Mouse (Mus musculus) embryonic facial prominence, embryonic 14.5 days (tissue): ENCODE measurements around the gene Eif2s1. TPM values are rescaled to one million over a fixed set of nuclear protein-coding genes. Genes with fewer than 3 reads are reported as not detected.

Source experiments
- ATAC-seq: fragments of 200-750 bp; cut with Nextera tagmentation; 2 replicates; pipeline ENCODE4 v1.8.0; 2017; ENCODE audit warnings: low read depth, moderate number of reproducible peaks, moderate TSS enrichment
- DNase-seq: peaks from one replicate; pipeline ENCODE4 v3.0.0-alpha.2; 2015; ENCODE audit warnings: low spot score
- H3K27ac ChIP-seq: fragments of 300-500 bp; sonication (generic); replicated peaks from 2 replicates; pipeline ENCODE4 v1.5.1; 2014; ENCODE audit warnings: low read depth, mild to moderate bottlenecking, low read length, moderate library complexity
- H3K27me3 ChIP-seq: fragments of 300-500 bp; sonication (generic); replicated peaks from 2 replicates; pipeline ENCODE4 v1.6.1; 2014; ENCODE audit warnings: low read length; ENCODE audit not compliant: control insufficient read depth, insufficient read depth
- H3K36me3 ChIP-seq: fragments of 300-500 bp; sonication (generic); 2 replicates; pipeline ENCODE4 v1.6.1; 2014; ENCODE audit warnings: low read length, mixed read lengths; ENCODE audit not compliant: control insufficient read depth, insufficient read depth
- H3K4me1 ChIP-seq: fragments of 300-500 bp; sonication (generic); 2 replicates; pipeline ENCODE4 v1.6.1; 2014; ENCODE audit warnings: antibody characterized with exemption, low read length; ENCODE audit not compliant: control insufficient read depth, insufficient read depth
- H3K4me2 ChIP-seq: fragments of 300-500 bp; sonication (generic); 2 replicates; pipeline ENCODE4 v1.6.1; 2014; ENCODE audit warnings: low read depth, mild to moderate bottlenecking, low read length, moderate library complexity, mixed read lengths
- H3K4me3 ChIP-seq: fragments of 300-500 bp; sonication (generic); 2 replicates; pipeline ENCODE4 v1.5.1; 2014; ENCODE audit warnings: low read depth, mild to moderate bottlenecking, low read length
- H3K9ac ChIP-seq: fragments of 300-500 bp; sonication (generic); 2 replicates; pipeline ENCODE4 v1.6.1; 2014; ENCODE audit warnings: low read depth, mild to moderate bottlenecking, low read length, moderate library complexity, mixed read lengths
- H3K9me3 ChIP-seq: fragments of 300-500 bp; sonication (generic); 2 replicates; pipeline ENCODE4 v1.6.1; 2016; ENCODE audit warnings: low read length; ENCODE audit not compliant: control insufficient read depth
- WGBS: fragments of 180-500 bp; shearing (Covaris S2); extraction: QIAGEN DNeasy Blood & Tissue Kit; methylation state at CpG from one replicate; pipeline ENCODE4 v1.1.7; 2014; 5-methylcytosine and 5-hydroxymethylcytosine counted together
- polyA plus RNA-seq: library from polyadenylated mRNA; unstranded; fragments of >200 nt; fragmentation: Nextera tagmentation; extraction: Ambion mirVana; gene quantifications from 2 replicates; pipeline ENCODE4 v1.2.1, GENCODE M21; 2014

Gene Eif2s1
- polyA plus RNA-seq, 1 experiment from 2014 or later = 184 TPM

- DNase-seq (no peak), ATAC-seq (no peak)
- no peak overlapping the region for H3K27ac ChIP-seq
- H3K4me3 ChIP-seq = no peak overlapping the region
- no peaks in the 10 kb centered on the region for H3K27me3 ChIP-seq
- H3K4me1 ChIP-seq = peaks cover 11% of the 10 kb centered on the region
- H3K9me3 ChIP-seq = no peaks in the 10 kb centered on the region
- peaks cover 34% of the 10 kb centered on the region for H3K36me3 ChIP-seq
- H3K9ac ChIP-seq = no peak overlapping the region
- 95% methylated on average over 1 of the region's 1 CpGs for WGBS
- H3K4me2 ChIP-seq = no peak overlapping the region
Observed at GRCm38 (mm10) chr12:78865434-78865833, 3.8 kb downstream of the Eif2s1 start.

- H3K9me3 ChIP-seq = no peaks in the 10 kb centered on the region
- H3K4me2 ChIP-seq = no peak overlapping the region
- H3K4me1 ChIP-seq = peaks cover 3% of the 10 kb centered on the region; the same call in 1 of the 2 replicates
- H3K27me3 ChIP-seq = no peaks in the 10 kb centered on the region
- H3K9ac ChIP-seq = no peak overlapping the region
- no peak for ATAC-seq
- 90% methylated on average over 1 of the region's 1 CpGs for WGBS
- no peak overlapping the region for H3K4me3 ChIP-seq
- DNase-seq = no peak
- H3K36me3 ChIP-seq = peaks cover 50% of the 10 kb centered on the region
- H3K27ac ChIP-seq = no peak overlapping the region
Observed at GRCm38 (mm10) chr12:78868115-78868514, 6.5 kb downstream of the Eif2s1 start.

GRCm38 (mm10) chr12:78874581-78874980 is 13.0 kb downstream of the Eif2s1 start:
- Histone ChIP-seq H3K4me2 (no peak overlapping the region), H3K36me3 (peaks cover 79% of the 10 kb centered on the region), H3K4me3 (no peak overlapping the region), H3K9ac (no peak overlapping the region), H3K9me3 (no peaks in the 10 kb centered on the region), H3K27me3 (no peaks in the 10 kb centered on the region), H3K4me1 (no peaks in the 10 kb centered on the region), H3K27ac (no peak overlapping the region)
- whole genome bisulfite sequencing = 97% methylated on average over 3 of the region's 3 CpGs
- ATAC-seq (no peak), DNase-seq (no peak)

GRCm38 (mm10) chr12:78890062-78890461 is 28.4 kb downstream of the Eif2s1 start:
- no peaks in the 10 kb centered on the region for H3K4me1 ChIP-seq
- H3K4me3 ChIP-seq = no peak overlapping the region
- H3K27ac ChIP-seq = no peak overlapping the region
- ATAC-seq (no peak), DNase-seq (no peak)
- no peak overlapping the region for H3K9ac ChIP-seq
- H3K36me3 ChIP-seq = peaks cover 28% of the 10 kb centered on the region
- 52% methylated on average over 1 of the region's 1 CpGs for WGBS
- 0 out of 2 replicates have a peak, but pooled peaks cover 5% of the 10 kb centered on the region for H3K9me3 ChIP-seq
- no peaks in the 10 kb centered on the region for H3K27me3 ChIP-seq
- H3K4me2 ChIP-seq = no peak overlapping the region

- H3K9ac ChIP-seq = no peak overlapping the region
- H3K4me2 ChIP-seq = no peak overlapping the region
- H3K36me3 ChIP-seq = peaks cover 18% of the 10 kb centered on the region
- no peaks in the 10 kb centered on the region for H3K4me1 ChIP-seq
- no peak for DNase-seq
- no peaks in the 10 kb centered on the region for H3K27me3 ChIP-seq
- WGBS = 85% methylated on average over 2 of the region's 2 CpGs
- H3K4me3 ChIP-seq = no peak overlapping the region
- H3K9me3 ChIP-seq = 0 out of 2 replicates have a peak, but pooled peaks cover 5% of the 10 kb centered on the region
- ATAC-seq = no peak
- H3K27ac ChIP-seq = no peak overlapping the region
Observed at GRCm38 (mm10) chr12:78891149-78891548, 29.5 kb downstream of the Eif2s1 start.

GRCm38 (mm10) chr12:78897861-78898260 is 36.2 kb downstream of the Eif2s1 start:
- H3K4me2 ChIP-seq = no peak overlapping the region
- no peak for ATAC-seq
- H3K27me3 ChIP-seq = no peaks in the 10 kb centered on the region
- no peaks in the 10 kb centered on the region for H3K9me3 ChIP-seq
- whole genome bisulfite sequencing = 93% methylated on average over 1 of the region's 1 CpGs
- DNase-seq = no peak
- no peak overlapping the region for H3K27ac ChIP-seq
- no peaks in the 10 kb centered on the region for H3K36me3 ChIP-seq
- H3K4me3 ChIP-seq = no peak overlapping the region
- no peaks in the 10 kb centered on the region for H3K4me1 ChIP-seq
- no peak overlapping the region for H3K9ac ChIP-seq

- Histone ChIP-seq H3K4me3 (no peak overlapping the region), H3K4me2 (no peak overlapping the region), H3K4me1 (peaks cover under 1% of the 10 kb centered on the region; the same call in 1 of the 2 replicates), H3K36me3 (no peaks in the 10 kb centered on the region), H3K9me3 (no peaks in the 10 kb centered on the region), H3K27me3 (no peaks in the 10 kb centered on the region; the same call in 1 of the 2 replicates), H3K9ac (no peak overlapping the region), H3K27ac (no peak overlapping the region)
- DNase-seq (no peak), ATAC-seq (no peak)
- WGBS = 82% methylated on average over 5 of the region's 5 CpGs
Observed at GRCm38 (mm10) chr12:78901467-78901866, 39.8 kb downstream of the Eif2s1 start.

GRCm38 (mm10) chr12:78903313-78903712 is 41.7 kb downstream of the Eif2s1 start:
- no peaks in the 10 kb centered on the region for H3K9me3 ChIP-seq
- no peak overlapping the region for H3K9ac ChIP-seq
- WGBS = 78% methylated on average over 4 of the region's 4 CpGs
- peaks cover 15% of the 10 kb centered on the region for H3K27me3 ChIP-seq
- H3K4me3 ChIP-seq = no peak overlapping the region
- peaks cover 7% of the 10 kb centered on the region; the same call in 1 of the 2 replicates for H3K4me1 ChIP-seq
- no peak overlapping the region for H3K4me2 ChIP-seq
- H3K27ac ChIP-seq = no peak overlapping the region
- no peaks in the 10 kb centered on the region for H3K36me3 ChIP-seq
- no peak for ATAC-seq
- DNase-seq = no peak

GRCm38 (mm10) chr12:78904499-78904898 is 42.9 kb downstream of the Eif2s1 start:
- H3K27ac ChIP-seq = no peak overlapping the region
- H3K4me1 ChIP-seq = peaks cover 7% of the 10 kb centered on the region; the same call in 1 of the 2 replicates
- H3K27me3 ChIP-seq = peaks cover 23% of the 10 kb centered on the region
- ATAC-seq = peak; percentile 20; the same call in 1 of the 2 replicates
- H3K9ac ChIP-seq = no peak overlapping the region
- H3K9me3 ChIP-seq = peaks cover 5% of the 10 kb centered on the region; the same call in 1 of the 2 replicates
- no peaks in the 10 kb centered on the region for H3K36me3 ChIP-seq
- H3K4me2 ChIP-seq = no peak overlapping the region
- H3K4me3 ChIP-seq = no peak overlapping the region
- peak; percentile 66 for DNase-seq
- 73% methylated on average over 6 of the region's 7 CpGs for WGBS
